Mouse (Mus musculus): ENCODE measurements around the gene Adamtsl1. TPM values are rescaled to one million over a fixed set of nuclear protein-coding genes. Genes with fewer than 3 reads are reported as not detected.

Gene Adamtsl1
- polyA plus RNA-seq, 1 experiment from 2014 or later = 12.5 TPM

DNA sequence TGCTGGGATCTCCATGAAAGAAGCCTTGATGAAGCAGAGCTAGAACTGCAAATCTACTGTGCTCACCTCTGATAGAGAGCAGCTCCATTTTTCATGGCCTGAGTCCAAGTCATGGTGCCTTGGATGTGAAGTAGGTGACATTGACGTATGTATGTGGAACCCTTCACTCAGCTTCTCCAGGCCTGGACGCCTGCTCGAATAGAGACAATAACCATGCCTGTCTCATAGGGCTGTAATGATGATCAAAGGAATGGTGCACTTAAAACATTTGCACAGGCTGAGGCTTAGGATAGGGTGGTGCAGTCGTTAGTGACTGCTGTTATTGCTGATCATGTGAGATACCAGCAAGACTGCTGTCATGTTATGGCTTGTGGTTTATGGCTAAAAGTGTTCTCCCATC is 801.1 kb downstream of the Adamtsl1 start:
- no peaks in the 10 kb centered on the region for H3K27me3 ChIP-seq (replicated peaks; ENCODE audit: control insufficient read depth, insufficient read depth, low read length)
- no peaks in the 10 kb centered on the region for H3K9me3 ChIP-seq (ENCODE audit: control insufficient read depth, low read length)
- no peaks in the 10 kb centered on the region for H3K4me1 ChIP-seq (ENCODE audit: control insufficient read depth, insufficient read depth, low read depth, low read length)
- H3K36me3 ChIP-seq (ENCODE audit: control insufficient read depth, insufficient read depth, low read length) = no peaks in the 10 kb centered on the region
- H3K4me3 ChIP-seq (ENCODE audit: low read length) = no peak overlapping the region
- 83% methylated on average over 4 of the region's 4 CpGs for WGBS
- no peak overlapping the region for H3K27ac ChIP-seq (ENCODE audit: low read depth, low read length)
- no peak for ATAC-seq
- no peak overlapping the region for H3K4me2 ChIP-seq (ENCODE audit: low read length)
- H3K9ac ChIP-seq (ENCODE audit: low read depth, low read length) = no peak overlapping the region

GRCm38 (mm10) chr4:86317916-86318542 is 804.1 kb downstream of the Adamtsl1 start:
- Histone ChIP-seq H3K9ac (ENCODE audit: low read depth, low read length) (no peak overlapping the region), H3K4me2 (ENCODE audit: low read length) (no peak overlapping the region), H3K27me3 (replicated peaks; ENCODE audit: control insufficient read depth, insufficient read depth, low read length) (no peaks in the 10 kb centered on the region), H3K4me3 (ENCODE audit: low read length) (no peak overlapping the region), H3K4me1 (ENCODE audit: control insufficient read depth, insufficient read depth, low read depth, low read length) (no peaks in the 10 kb centered on the region), H3K9me3 (ENCODE audit: control insufficient read depth, low read length) (no peaks in the 10 kb centered on the region), H3K36me3 (ENCODE audit: control insufficient read depth, insufficient read depth, low read length) (no peaks in the 10 kb centered on the region), H3K27ac (ENCODE audit: low read depth, low read length) (no peak overlapping the region)
- 0 out of 2 replicates have a peak, but pooled peaks have one; percentile 52 for ATAC-seq
- 54% methylated on average over 3 of the region's 3 CpGs for WGBS

- H3K9me3 ChIP-seq (ENCODE audit: control insufficient read depth, low read length) = no peaks in the 10 kb centered on the region
- H3K36me3 ChIP-seq (ENCODE audit: control insufficient read depth, insufficient read depth, low read length) = no peaks in the 10 kb centered on the region
- no peak overlapping the region for H3K4me3 ChIP-seq (ENCODE audit: low read length)
- no peak overlapping the region for H3K9ac ChIP-seq (ENCODE audit: low read depth, low read length)
- H3K27me3 ChIP-seq (replicated peaks; ENCODE audit: control insufficient read depth, insufficient read depth, low read length) = no peaks in the 10 kb centered on the region
- H3K4me1 ChIP-seq (ENCODE audit: control insufficient read depth, insufficient read depth, low read depth, low read length) = no peaks in the 10 kb centered on the region
- 54% methylated on average over 2 of the region's 2 CpGs for WGBS
- H3K4me2 ChIP-seq (ENCODE audit: low read length) = no peak overlapping the region
- H3K27ac ChIP-seq (ENCODE audit: low read depth, low read length) = no peak overlapping the region; the same call in 1 of the 2 replicates
- no peak; the same call in 1 of the 2 replicates for ATAC-seq
Observed at GRCm38 (mm10) chr4:86325411-86325810, 811.4 kb downstream of the Adamtsl1 start.

DNA sequence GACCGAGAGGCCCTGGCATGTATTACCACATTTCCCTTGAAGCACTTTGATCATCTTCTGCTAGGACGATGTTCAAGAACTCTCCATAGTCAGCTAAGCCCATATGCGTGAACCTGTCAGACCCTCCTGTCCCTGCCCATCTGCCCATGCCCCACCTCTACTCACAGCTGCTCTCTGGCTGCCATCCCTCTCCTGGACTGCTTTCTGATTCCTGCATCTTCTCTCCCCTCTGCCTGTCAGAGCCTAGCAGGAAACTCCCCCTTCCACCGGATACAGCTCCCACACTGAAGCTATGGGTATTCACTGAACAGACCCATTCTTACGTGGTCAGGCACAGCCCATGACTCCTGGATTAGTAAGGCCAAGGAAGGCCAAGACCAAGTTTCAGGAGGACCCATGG is 812.0 kb downstream of the Adamtsl1 start:
- ATAC-seq = 0 out of 2 replicates have a peak, but pooled peaks have one; percentile 42
- Histone ChIP-seq H3K27ac (ENCODE audit: low read depth, low read length) (no peak overlapping the region), H3K4me2 (ENCODE audit: low read length) (no peak overlapping the region), H3K36me3 (ENCODE audit: control insufficient read depth, insufficient read depth, low read length) (no peaks in the 10 kb centered on the region), H3K27me3 (replicated peaks; ENCODE audit: control insufficient read depth, insufficient read depth, low read length) (no peaks in the 10 kb centered on the region), H3K4me3 (ENCODE audit: low read length) (no peak overlapping the region), H3K9me3 (ENCODE audit: control insufficient read depth, low read length) (no peaks in the 10 kb centered on the region), H3K4me1 (ENCODE audit: control insufficient read depth, insufficient read depth, low read depth, low read length) (no peaks in the 10 kb centered on the region), H3K9ac (ENCODE audit: low read depth, low read length) (no peak overlapping the region)
- 71% methylated on average over 5 of the region's 5 CpGs for WGBS

- Histone ChIP-seq H3K9ac (ENCODE audit: low read depth, low read length) (no peak overlapping the region), H3K36me3 (ENCODE audit: control insufficient read depth, insufficient read depth, low read length) (no peaks in the 10 kb centered on the region), H3K9me3 (ENCODE audit: control insufficient read depth, low read length) (no peaks in the 10 kb centered on the region), H3K4me3 (ENCODE audit: low read length) (no peak overlapping the region), H3K4me1 (ENCODE audit: control insufficient read depth, insufficient read depth, low read depth, low read length) (no peaks in the 10 kb centered on the region), H3K4me2 (ENCODE audit: low read length) (no peak overlapping the region), H3K27me3 (replicated peaks; ENCODE audit: control insufficient read depth, insufficient read depth, low read length) (no peaks in the 10 kb centered on the region), H3K27ac (ENCODE audit: low read depth, low read length) (no peak overlapping the region)
- 81% methylated on average over 8 of the region's 8 CpGs for WGBS
- ATAC-seq = no peak
Observed at GRCm38 (mm10) chr4:86326638-86327037, 812.7 kb downstream of the Adamtsl1 start.

DNA sequence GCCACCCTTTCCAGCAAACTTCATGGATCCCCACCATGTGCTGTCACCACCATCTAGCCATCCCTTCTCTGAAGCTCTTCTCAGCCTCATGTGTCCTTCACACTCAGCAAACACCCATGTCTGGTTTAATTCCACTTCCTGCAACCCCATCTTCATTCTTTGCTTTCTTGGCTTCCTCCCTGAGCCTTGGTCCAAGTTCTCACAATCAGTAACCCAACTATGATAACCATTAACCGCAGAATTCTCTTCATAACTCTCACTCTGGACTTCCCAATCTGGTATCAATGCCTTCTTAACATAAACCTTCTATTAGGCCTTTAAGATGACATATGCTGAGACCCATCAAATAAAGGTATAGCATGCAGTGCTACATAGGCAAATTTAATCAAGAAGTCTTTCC is 815.5 kb downstream of the Adamtsl1 start:
- 94% methylated on average over 1 of the region's 1 CpGs for WGBS
- H3K9me3 ChIP-seq (ENCODE audit: control insufficient read depth, low read length) = no peaks in the 10 kb centered on the region
- H3K9ac ChIP-seq (ENCODE audit: low read depth, low read length) = no peak overlapping the region
- H3K4me1 ChIP-seq (ENCODE audit: control insufficient read depth, insufficient read depth, low read depth, low read length) = no peaks in the 10 kb centered on the region
- H3K4me3 ChIP-seq (ENCODE audit: low read length) = no peak overlapping the region
- H3K27me3 ChIP-seq (replicated peaks; ENCODE audit: control insufficient read depth, insufficient read depth, low read length) = no peaks in the 10 kb centered on the region
- H3K4me2 ChIP-seq (ENCODE audit: low read length) = no peak overlapping the region
- no peak overlapping the region for H3K27ac ChIP-seq (ENCODE audit: low read depth, low read length)
- no peaks in the 10 kb centered on the region for H3K36me3 ChIP-seq (ENCODE audit: control insufficient read depth, insufficient read depth, low read length)
- ATAC-seq = no peak

- H3K9ac ChIP-seq (ENCODE audit: low read depth, low read length) = no peak overlapping the region
- no peak overlapping the region for H3K27ac ChIP-seq (ENCODE audit: low read depth, low read length)
- H3K4me3 ChIP-seq (ENCODE audit: low read length) = no peak overlapping the region
- no peaks in the 10 kb centered on the region for H3K27me3 ChIP-seq (replicated peaks; ENCODE audit: control insufficient read depth, insufficient read depth, low read length)
- H3K4me2 ChIP-seq (ENCODE audit: low read length) = no peak overlapping the region
- no peaks in the 10 kb centered on the region for H3K4me1 ChIP-seq (ENCODE audit: control insufficient read depth, insufficient read depth, low read depth, low read length)
- no peaks in the 10 kb centered on the region for H3K9me3 ChIP-seq (ENCODE audit: control insufficient read depth, low read length)
- WGBS = 39% methylated on average over 10 of the region's 10 CpGs
- ATAC-seq = no peak
- H3K36me3 ChIP-seq (ENCODE audit: control insufficient read depth, insufficient read depth, low read length) = no peaks in the 10 kb centered on the region
Observed at GRCm38 (mm10) chr4:86335861-86336415, 822.0 kb downstream of the Adamtsl1 start.

DNA sequence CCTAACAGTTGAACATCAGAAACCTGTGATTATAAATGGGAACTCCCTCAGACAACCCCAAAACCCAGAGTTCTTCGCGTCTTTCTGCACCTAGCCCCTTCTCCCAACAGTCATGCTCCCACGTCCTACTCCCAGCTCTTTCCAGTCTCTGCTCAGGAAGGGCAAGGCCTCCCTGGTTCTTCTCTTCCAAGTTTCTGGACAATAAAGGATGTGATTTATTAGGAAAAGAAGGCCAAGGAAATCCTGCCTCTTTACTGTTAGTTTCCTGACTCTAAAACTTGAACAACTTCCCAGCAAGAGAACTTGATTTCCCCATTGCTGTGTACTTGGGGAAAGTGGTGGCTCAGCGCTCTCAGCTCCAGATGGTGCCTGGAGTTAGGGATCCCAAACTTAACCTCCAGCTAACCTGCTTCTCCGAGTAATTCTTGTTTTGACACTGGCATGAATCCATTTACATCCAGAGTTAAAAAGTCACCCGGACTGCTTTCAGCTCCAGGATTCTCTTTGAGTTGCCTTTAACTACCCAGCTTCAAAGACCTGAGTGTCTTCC is 823.3 kb downstream of the Adamtsl1 start:
- no peaks in the 10 kb centered on the region for H3K9me3 ChIP-seq (ENCODE audit: control insufficient read depth, low read length)
- WGBS = 81% methylated on average over 6 of the region's 6 CpGs
- H3K4me3 ChIP-seq (ENCODE audit: low read length) = no peak overlapping the region
- no peak overlapping the region for H3K9ac ChIP-seq (ENCODE audit: low read depth, low read length)
- H3K4me2 ChIP-seq (ENCODE audit: low read length) = no peak overlapping the region
- H3K27ac ChIP-seq (ENCODE audit: low read depth, low read length) = no peak overlapping the region
- H3K4me1 ChIP-seq (ENCODE audit: control insufficient read depth, insufficient read depth, low read depth, low read length) = no peaks in the 10 kb centered on the region
- ATAC-seq = no peak
- H3K36me3 ChIP-seq (ENCODE audit: control insufficient read depth, insufficient read depth, low read length) = no peaks in the 10 kb centered on the region
- H3K27me3 ChIP-seq (replicated peaks; ENCODE audit: control insufficient read depth, insufficient read depth, low read length) = no peaks in the 10 kb centered on the region

DNA sequence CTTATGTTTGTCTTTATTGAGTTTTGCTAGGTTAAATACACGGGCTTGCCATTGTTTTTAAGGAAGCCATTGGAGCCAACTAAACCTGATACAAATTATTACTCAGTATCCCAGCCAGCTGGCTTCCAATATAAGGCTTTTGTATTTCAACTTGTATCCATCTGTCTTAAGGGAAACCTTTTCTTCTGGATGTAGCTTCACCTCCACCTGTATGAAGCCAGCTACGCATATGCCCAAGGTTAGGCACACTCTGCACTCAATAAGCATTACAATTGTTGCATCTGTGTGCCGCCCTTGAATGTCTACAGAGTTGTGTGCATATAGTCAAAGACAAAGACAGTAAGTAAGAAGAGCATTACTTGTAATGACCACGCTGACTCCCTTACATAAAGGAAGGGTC is 835.4 kb downstream of the Adamtsl1 start:
- 88% methylated on average over 4 of the region's 4 CpGs for WGBS
- ATAC-seq = no peak
- H3K27me3 ChIP-seq (replicated peaks; ENCODE audit: control insufficient read depth, insufficient read depth, low read length) = no peaks in the 10 kb centered on the region

More for the DNA sequence above, 835.4 kb downstream of the Adamtsl1 start:
- no peak overlapping the region for H3K4me3 ChIP-seq (ENCODE audit: low read length)
- H3K27ac ChIP-seq (ENCODE audit: low read depth, low read length) = no peak overlapping the region
- no peak overlapping the region for H3K4me2 ChIP-seq (ENCODE audit: low read length)
- H3K36me3 ChIP-seq (ENCODE audit: control insufficient read depth, insufficient read depth, low read length) = no peaks in the 10 kb centered on the region
- no peak overlapping the region for H3K9ac ChIP-seq (ENCODE audit: low read depth, low read length)
- H3K4me1 ChIP-seq (ENCODE audit: control insufficient read depth, insufficient read depth, low read depth, low read length) = no peaks in the 10 kb centered on the region
- H3K9me3 ChIP-seq (ENCODE audit: control insufficient read depth, low read length) = no peaks in the 10 kb centered on the region
